7 mouse cellular contexts compared by ENCODE assay signal in the genomic region with DNA sequence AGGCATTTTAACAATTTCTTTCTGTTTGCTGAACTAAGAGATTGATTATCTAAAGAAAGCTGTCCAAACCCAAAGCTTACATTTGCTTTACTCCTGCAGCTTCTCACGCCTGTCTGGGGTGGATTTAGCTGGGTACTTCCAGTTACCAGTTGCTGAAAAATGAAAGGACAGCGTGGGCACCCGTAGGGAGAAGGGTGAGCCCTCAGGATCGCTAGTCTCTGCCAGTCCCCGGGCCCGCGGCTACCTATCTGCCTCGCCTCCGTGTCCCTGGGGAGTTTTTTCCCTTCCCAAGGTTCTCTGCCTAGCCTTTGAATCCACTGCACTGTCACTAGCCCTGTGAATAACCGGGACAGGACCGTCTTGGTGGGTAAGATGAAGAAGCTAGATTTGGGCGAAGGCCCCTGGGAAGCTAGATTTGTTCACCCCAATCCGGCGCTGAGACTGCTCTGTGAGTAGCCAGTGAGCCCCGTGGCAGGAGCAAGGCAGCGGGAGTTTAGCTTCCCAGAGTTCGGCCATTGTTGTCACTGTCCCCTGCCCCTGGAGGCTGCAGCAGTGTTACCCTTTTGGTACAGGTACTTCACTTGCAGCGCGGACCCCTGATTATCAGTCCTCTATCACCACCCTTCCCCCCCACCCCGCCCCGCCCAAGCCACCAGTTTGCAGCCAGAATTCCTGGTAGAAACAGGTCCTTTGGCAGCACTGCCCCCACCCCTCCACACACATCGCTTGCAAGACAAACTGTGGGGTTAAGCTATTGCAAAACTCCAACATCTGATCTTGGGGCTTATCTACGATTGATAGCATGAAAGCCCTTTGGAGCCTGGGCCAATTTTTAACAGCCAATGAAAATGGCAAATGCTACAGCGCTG. TPM values are rescaled to one million over a fixed set of nuclear protein-coding genes. Genes with fewer than 3 reads are reported as not detected.
DNase-seq lines count a peak whose midpoint lies in the region; ATAC-seq and TF ChIP-seq lines count a peak whose summit lies in the region.

No protein-coding gene starts in this region.

- peak overlapping the region; percentile 55 for H3K4me3 ChIP-seq in bone marrow macrophage, adult 2 months (ENCODE audit: insufficient read depth, low read length)
- peak overlapping the region; percentile 22 for H3K4me3 ChIP-seq in forebrain, embryonic 11.5 days (ENCODE audit: low read depth, low read length)
- peak overlapping the region; percentile 30 for H3K4me3 ChIP-seq in intestine, embryonic 15.5 days (replicated peaks)
- peak overlapping the region; percentile 32 for H3K4me3 ChIP-seq in midbrain, postnatal 0 days (ENCODE audit: low read depth, low read length)

- H3K9me3 ChIP-seq in forebrain, embryonic 11.5 days (ENCODE audit: control insufficient read depth, low read length) = no peaks in the 10 kb centered on the region
- H3K9me3 ChIP-seq in intestine, embryonic 15.5 days = no peaks in the 10 kb centered on the region
- H3K9me3 ChIP-seq in midbrain, postnatal 0 days (ENCODE audit: low read length) = no peaks in the 10 kb centered on the region

- no peaks in the 10 kb centered on the region for H3K36me3 ChIP-seq in forebrain, embryonic 11.5 days (ENCODE audit: control insufficient read depth, insufficient read depth, low read length)
- H3K36me3 ChIP-seq in intestine, embryonic 15.5 days = no peaks in the 10 kb centered on the region
- no peaks in the 10 kb centered on the region for H3K36me3 ChIP-seq in midbrain, postnatal 0 days (ENCODE audit: insufficient read depth, low read length)

- H3K27ac ChIP-seq in bone marrow macrophage, adult 2 months (ENCODE audit: insufficient read depth, low read depth, low read length) = no peak overlapping the region
- H3K27ac ChIP-seq in forebrain, embryonic 11.5 days (ENCODE audit: low read depth, low read length) = no peak overlapping the region
- H3K27ac ChIP-seq in intestine, embryonic 15.5 days = peak overlapping the region; percentile 72
- no peak overlapping the region for H3K27ac ChIP-seq in midbrain, postnatal 0 days (ENCODE audit: low read depth, low read length)

- H3K4me2 ChIP-seq in forebrain, embryonic 11.5 days (ENCODE audit: low read depth, low read length, severe bottlenecking) = peak overlapping the region; percentile 53
- peak overlapping the region; percentile 60 for H3K4me2 ChIP-seq in intestine, embryonic 15.5 days (replicated peaks)
- H3K4me2 ChIP-seq in midbrain, postnatal 0 days (ENCODE audit: low read depth, low read length, poor library complexity, severe bottlenecking) = peak overlapping the region; percentile 61

- no peak for TF ChIP-seq POLR2A in bone marrow macrophage, adult 2 months (IDR thresholded peaks at IDR 0.05; ENCODE audit: borderline replicate concordance, low read depth, low read length)

- DNase-seq in ZHBTc4 (ENCODE audit: low read depth, low spot score) = peak; percentile 15
- DNase-seq in forebrain, embryonic 11.5 days (ENCODE audit: low spot score) = peak; percentile 52
- DNase-seq in liver = peak; percentile 33
- DNase-seq in midbrain, postnatal 0 days (ENCODE audit: low spot score) = peak; percentile 12
- no peak for DNase-seq in thymus, postnatal 10 days (ENCODE audit: low spot score in 2 of 2)

- peak overlapping the region; percentile 50 for H3K9ac ChIP-seq in forebrain, embryonic 11.5 days (ENCODE audit: low read length)
- H3K9ac ChIP-seq in intestine, embryonic 15.5 days = peak overlapping the region; percentile 20
- peak overlapping the region; percentile 46 for H3K9ac ChIP-seq in midbrain, postnatal 0 days (replicated peaks; ENCODE audit: low read length, poor library complexity, severe bottlenecking)

- no peaks in the 10 kb centered on the region for H3K27me3 ChIP-seq in forebrain, embryonic 11.5 days (ENCODE audit: control insufficient read depth, insufficient read depth, low read length)
- H3K27me3 ChIP-seq in intestine, embryonic 15.5 days (replicated peaks) = no peaks in the 10 kb centered on the region
- no peaks in the 10 kb centered on the region for H3K27me3 ChIP-seq in midbrain, postnatal 0 days (ENCODE audit: insufficient read depth, low read length)

- ATAC-seq in forebrain, embryonic 11.5 days (replicated peaks; ENCODE audit: low FRiP score) = no peak
- peak; percentile 85 for ATAC-seq in intestine, embryonic 15.5 days
- ATAC-seq in midbrain, postnatal 0 days (ENCODE audit: low FRiP score) = peak; percentile 63

- no peak for TF ChIP-seq CTCF in bone marrow macrophage, adult 2 months (IDR thresholded peaks at IDR 0.05; ENCODE audit: low read depth, low read length)
- TF ChIP-seq CTCF in midbrain, postnatal 0 days (IDR thresholded peaks at IDR 0.05) = no peak

- H3K4me1 ChIP-seq in bone marrow macrophage, adult 2 months (ENCODE audit: control insufficient read depth, insufficient read depth, low read length) = peaks cover 3% of the 10 kb centered on the region
- H3K4me1 ChIP-seq in forebrain, embryonic 11.5 days (replicated peaks; ENCODE audit: control insufficient read depth, insufficient read depth, low read length) = no peaks in the 10 kb centered on the region
- no peaks in the 10 kb centered on the region for H3K4me1 ChIP-seq in intestine, embryonic 15.5 days (replicated peaks)
- no peaks in the 10 kb centered on the region for H3K4me1 ChIP-seq in midbrain, postnatal 0 days (ENCODE audit: insufficient read depth, low read length)

- WGBS in forebrain, embryonic 11.5 days = 22% methylated on average over 24 of the region's 24 CpGs
- WGBS in intestine, embryonic 15.5 days = 22% methylated on average over 24 of the region's 24 CpGs
- WGBS in midbrain, postnatal 0 days = 12% methylated on average over 23 of the region's 24 CpGs

RNA-seq across cellular contexts. Expression of a gene that starts 1.3 kb away (rescaled TPM):
- not detected in 2 replicates for polyA plus RNA-seq in bone marrow macrophage, adult 2 months (2012; ENCODE audit: insufficient read depth, insufficient read length, missing spikeins)
- polyA plus RNA-seq in forebrain, embryonic 11.5 days (2014; fragmentation: Nextera tagmentation; extraction: Ambion mirVana) = 0.15 and 0.28 TPM in 2 replicates
- polyA plus RNA-seq in intestine, embryonic 15.5 days (2015; fragmentation: Nextera tagmentation; extraction: Ambion mirVana) = 47.6 and 49.7 TPM in 2 replicates
- total RNA-seq in midbrain, postnatal 0 days (2014; rRNA removed) = 0.11 and 0.19 TPM in 2 replicates
- 0.83 and 1.1 TPM in 2 replicates for polyA plus RNA-seq in midbrain, postnatal 0 days (2015; fragmentation: Nextera tagmentation; extraction: Ambion mirVana)

Comparison
In these comparisons a context has a peak if more than half of its experiments do, and no peak if none do; other contexts are left out.
1. DNase-seq: peak in ZHBTc4 (single experiment), forebrain, embryonic 11.5 days (single experiment), liver (single experiment) and midbrain, postnatal 0 days (single experiment); none in thymus, postnatal 10 days (0 of 2).
2. RNA of a gene that starts 1.3 kb away (polyA plus RNA-seq): 47.6 to 49.7 TPM in intestine, embryonic 15.5 days; 0.83 to 1.1 TPM in midbrain, postnatal 0 days, 0.15 to 0.28 TPM in forebrain, embryonic 11.5 days and not detected in bone marrow macrophage, adult 2 months; every median in the first group is over 10 times any median in the second.
3. Peak in every context shown above with its lines, with median percentiles within 50 percentile points of each other: H3K4me3 ChIP-seq, H3K4me2 ChIP-seq and H3K9ac ChIP-seq.